Mouse (Mus musculus): Measurements from ENCODE around the gene Trim25.

- TF ChIP-seq CTCF (IDR thresholded peaks at IDR 0.05; ENCODE audit: low read depth) (no peak), EP300 (IDR thresholded peaks at IDR 0.05; ENCODE audit: low read depth) (no peak)
These were observed 67.6 kb downstream of the Trim25 start, which contains the start of gene Dgke for GRCm38 (mm10) chr11:89066750-89067149.

Measured in heart, postnatal 0 days (tissue).